Mouse (Mus musculus): ENCODE results near the gene Grxcr1. TPM values are rescaled to one million over a fixed set of nuclear protein-coding genes. Genes with fewer than 3 reads are reported as not detected.

Grxcr1 gene
- total and polyA plus RNA-seq, 3 experiments: not detected

GRCm38 (mm10) chr5:68003904-68004303 lies 27.7 kb upstream of the Grxcr1 start:
- no peaks in the 10 kb centered on the region for H3K9me3 ChIP-seq (replicated peaks; ENCODE audit: insufficient read depth, low read length)
- H3K9ac ChIP-seq (ENCODE audit: control insufficient read depth, low read depth, low read length, poor library complexity, severe bottlenecking): no peak overlapping the region
- no peak for TF ChIP-seq SMC3 (IDR thresholded peaks at IDR 0.05; ENCODE audit: low read depth, low read length)
- no peak for TF ChIP-seq JUND (IDR thresholded peaks at IDR 0.05; ENCODE audit: low read depth, low read length)
- no peak for TF ChIP-seq TBP (IDR thresholded peaks at IDR 0.05; ENCODE audit: low read depth, low read length)
- TF ChIP-seq EP300 (IDR thresholded peaks at IDR 0.05; ENCODE audit: low read depth in 1 of 2, low read length in 2 of 2): no peak
- TF ChIP-seq HCFC1 (IDR thresholded peaks at IDR 0.05; ENCODE audit: low read depth, low read length): no peak
- no peak for TF ChIP-seq POLR2AphosphoS2 (IDR thresholded peaks at IDR 0.05; ENCODE audit: low read length)
- TF ChIP-seq E2F4 (IDR thresholded peaks at IDR 0.05; ENCODE audit: borderline replicate concordance, low read depth, low read length): no peak
- no peak for TF ChIP-seq RCOR1 (IDR thresholded peaks at IDR 0.05; ENCODE audit: low read depth, low read length)
- TF ChIP-seq ELF1 (IDR thresholded peaks at IDR 0.05; ENCODE audit: low read depth, low read length): no peak
- TF ChIP-seq KAT2A (conservative IDR thresholded peaks at IDR 0.05; ENCODE audit: low read depth, low read length): no peak
- no peaks in the 10 kb centered on the region; a peak in 1 of 4 replicates for H3K27me3 ChIP-seq (ENCODE audit: control insufficient read depth in 1 of 2, insufficient read depth in 2 of 2, low read length in 2 of 2)
- no peak for DNase-seq (ENCODE audit: low read depth, low spot score)
- no peak overlapping the region for H3K27ac ChIP-seq (ENCODE audit: control insufficient read depth, low read depth, low read length)
- no peaks in the 10 kb centered on the region for H3K36me3 ChIP-seq (ENCODE audit: control insufficient read depth in 1 of 2, insufficient read depth in 2 of 2, low read length in 2 of 2)
- H3K4me1 ChIP-seq (ENCODE audit: control insufficient read depth in 1 of 2, insufficient read depth in 2 of 2, low read length in 2 of 2): no peaks in the 10 kb centered on the region
- no peak overlapping the region for H3K4me3 ChIP-seq (ENCODE audit: control insufficient read depth in 1 of 2, insufficient read depth in 1 of 2, low read depth in 2 of 2, low read length in 2 of 2)
- no peaks in the 10 kb centered on the region for H3K79me2 ChIP-seq (ENCODE audit: control insufficient read depth, insufficient read depth, low read length, poor library complexity)

- Histone ChIP-seq H3K4me1 (ENCODE audit: control insufficient read depth in 1 of 2, insufficient read depth in 2 of 2, low read length in 2 of 2) (no peaks in the 10 kb centered on the region), H3K79me2 (ENCODE audit: control insufficient read depth, insufficient read depth, low read length, poor library complexity) (no peaks in the 10 kb centered on the region), H3K9ac (ENCODE audit: control insufficient read depth, low read depth, low read length, poor library complexity, severe bottlenecking) (no peak overlapping the region), H3K27me3 (ENCODE audit: control insufficient read depth in 1 of 2, insufficient read depth in 2 of 2, low read length in 2 of 2) (no peaks in the 10 kb centered on the region; a peak in 1 of 4 replicates), H3K27ac (ENCODE audit: control insufficient read depth, low read depth, low read length) (no peak overlapping the region), H3K4me3 (ENCODE audit: control insufficient read depth in 1 of 2, insufficient read depth in 1 of 2, low read depth in 2 of 2, low read length in 2 of 2) (no peak overlapping the region), H3K36me3 (ENCODE audit: control insufficient read depth in 1 of 2, insufficient read depth in 2 of 2, low read length in 2 of 2) (no peaks in the 10 kb centered on the region), H3K9me3 (replicated peaks; ENCODE audit: insufficient read depth, low read length) (no peaks in the 10 kb centered on the region)
- DNase-seq (ENCODE audit: low read depth, low spot score): no peak
- TF ChIP-seq RCOR1 (IDR thresholded peaks at IDR 0.05; ENCODE audit: low read depth, low read length): no peak
- TF ChIP-seq ETS1 (IDR thresholded peaks at IDR 0.05; ENCODE audit: low read depth, low read length): no peak
- no peak for TF ChIP-seq TBP (IDR thresholded peaks at IDR 0.05; ENCODE audit: low read depth, low read length)
- TF ChIP-seq USF2 (IDR thresholded peaks at IDR 0.05; ENCODE audit: borderline replicate concordance in 1 of 2, insufficient read depth in 1 of 2, low read depth in 1 of 2, low read length in 2 of 2): no peak
- TF ChIP-seq USF1 (IDR thresholded peaks at IDR 0.05; ENCODE audit: low read depth, low read length): no peak
- TF ChIP-seq E2F4 (IDR thresholded peaks at IDR 0.05; ENCODE audit: borderline replicate concordance, low read depth, low read length): no peak
- no peak for TF ChIP-seq ZKSCAN1 (IDR thresholded peaks at IDR 0.05; ENCODE audit: low read depth, low read length)
- TF ChIP-seq RAD21 (IDR thresholded peaks at IDR 0.05; ENCODE audit: low read depth, low read length): no peak
- no peak for TF ChIP-seq POLR2AphosphoS5 (IDR thresholded peaks at IDR 0.05; ENCODE audit: borderline replicate concordance, low read depth, low read length)
- no peak for TF ChIP-seq SIN3A (IDR thresholded peaks at IDR 0.05; ENCODE audit: low read length)
- no peak for TF ChIP-seq CHD1 (IDR thresholded peaks at IDR 0.05; ENCODE audit: low read depth, low read length)
- no peak for TF ChIP-seq POLR2A (IDR thresholded peaks at IDR 0.05; ENCODE audit: control insufficient read depth in 1 of 2, insufficient read depth in 1 of 2, low read depth in 1 of 2, low read length in 2 of 2, poor library complexity in 1 of 2)
- TF ChIP-seq NRF1 (IDR thresholded peaks at IDR 0.05; ENCODE audit: insufficient read depth, low read depth, low read length, poor library complexity, severe bottlenecking): no peak
- TF ChIP-seq BHLHE40 (IDR thresholded peaks at IDR 0.05; ENCODE audit: borderline replicate concordance, low read depth, low read length): no peak
- no peak for TF ChIP-seq KAT2A (conservative IDR thresholded peaks at IDR 0.05; ENCODE audit: low read depth, low read length)
- TF ChIP-seq CTCF (IDR thresholded peaks at IDR 0.05 in 2 of 3, conservative IDR thresholded peaks at IDR 0.05 in 1 of 3; ENCODE audit: control insufficient read depth in 1 of 3, insufficient read depth in 1 of 3, low read depth in 2 of 3, low read length in 3 of 3, poor library complexity in 1 of 3, severe bottlenecking in 1 of 3): no peak
- no peak for TF ChIP-seq POLR2AphosphoS2 (IDR thresholded peaks at IDR 0.05; ENCODE audit: low read length)
These were observed 27.2 kb upstream of the Grxcr1 start for GRCm38 (mm10) chr5:68004419-68004818.

Measured in MEL (cell line).